Mouse (Mus musculus): ENCODE measurements around the gene Stx17.

DNA sequence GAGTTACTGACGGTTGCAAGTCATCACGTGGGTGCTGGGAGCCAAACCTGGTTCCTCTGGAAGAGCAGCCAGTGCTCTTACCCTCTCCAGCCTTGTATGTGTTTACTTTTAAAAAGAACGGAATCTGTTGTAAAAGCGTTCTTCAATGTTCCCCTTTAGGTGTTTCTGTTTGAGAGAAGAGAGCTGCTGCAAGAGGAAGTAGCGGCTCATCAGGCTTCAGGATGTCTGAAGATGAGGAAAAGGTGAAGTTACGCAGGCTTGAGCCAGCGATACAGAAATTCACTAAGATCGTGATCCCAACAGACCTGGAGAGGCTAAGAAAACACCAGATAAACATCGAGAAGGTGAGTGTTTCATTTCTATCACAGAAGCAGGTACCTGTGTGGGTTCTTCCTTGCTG lies 6.9 kb downstream of the Stx17 start:
- TF ChIP-seq CTCF (IDR thresholded peaks at IDR 0.05) (no peak), POLR2A (IDR thresholded peaks at IDR 0.05; ENCODE audit: insufficient read depth, low read depth, low read length) (no peak)
